Mouse (Mus musculus) heart, adult 10 weeks (tissue): ENCODE data around the gene 1700018F24Rik. TPM values are rescaled to one million over a fixed set of nuclear protein-coding genes. Genes with fewer than 3 reads are reported as not detected.

Experiments used
- polyA plus RNA-seq: library from polyadenylated mRNA; stranded (reverse); fragments of 350-450 nt; fragmentation: Illumina TruSeq; extraction: RNeasy Lipid Tissue Mini Kit (QIAGEN cat#74804); gene quantifications from one replicate; pipeline ENCODE4 v1.2.3, GENCODE M21; 2014; ENCODE audit warnings: low read depth, low replicate concordance

1700018F24Rik gene
- not detected for polyA plus RNA-seq

DNA sequence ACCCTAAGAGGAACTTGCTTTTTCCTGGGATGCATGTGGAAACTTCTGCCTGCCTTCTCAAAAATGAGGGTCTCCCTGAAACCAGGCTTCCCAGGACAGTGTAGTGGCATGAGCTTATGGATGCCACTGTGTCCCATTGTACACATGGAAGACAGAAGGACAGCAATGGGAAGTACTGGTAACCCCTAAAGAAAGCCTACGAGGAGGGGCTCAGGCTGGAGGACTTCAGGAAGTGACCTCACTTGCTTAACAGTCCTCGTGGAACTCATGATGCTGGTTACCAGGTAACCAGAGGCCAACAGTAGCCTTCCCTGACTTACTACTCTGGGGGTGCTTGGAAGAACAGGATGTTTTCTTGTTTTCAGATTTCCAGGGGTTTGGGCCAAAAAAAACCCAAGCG lies at the start of gene 1700018F24Rik:
TSS of gene 1700018F24Rik (plus strand) at position 301 of the 400 bp plus-strand sequence.

DNA sequence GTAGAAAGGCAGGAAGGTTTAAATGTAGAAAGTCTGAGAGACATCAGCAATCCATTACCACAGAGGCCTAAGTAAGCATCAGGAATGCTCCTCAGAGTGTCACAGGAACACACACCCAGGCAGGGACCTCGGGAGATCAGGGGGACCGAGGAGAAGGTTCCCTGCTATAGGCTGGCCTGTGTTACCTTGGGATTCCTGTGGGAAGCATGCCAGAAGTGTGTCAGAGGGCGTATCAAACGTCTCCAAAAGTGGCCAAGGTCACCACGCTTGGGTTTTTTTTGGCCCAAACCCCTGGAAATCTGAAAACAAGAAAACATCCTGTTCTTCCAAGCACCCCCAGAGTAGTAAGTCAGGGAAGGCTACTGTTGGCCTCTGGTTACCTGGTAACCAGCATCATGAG lies 10.4 kb upstream of the 1700018F24Rik start, which contains the start of gene Gm4871:
TSS of gene Gm4871 (minus strand) at position 364 of the 400 bp plus-strand sequence.

DNA sequence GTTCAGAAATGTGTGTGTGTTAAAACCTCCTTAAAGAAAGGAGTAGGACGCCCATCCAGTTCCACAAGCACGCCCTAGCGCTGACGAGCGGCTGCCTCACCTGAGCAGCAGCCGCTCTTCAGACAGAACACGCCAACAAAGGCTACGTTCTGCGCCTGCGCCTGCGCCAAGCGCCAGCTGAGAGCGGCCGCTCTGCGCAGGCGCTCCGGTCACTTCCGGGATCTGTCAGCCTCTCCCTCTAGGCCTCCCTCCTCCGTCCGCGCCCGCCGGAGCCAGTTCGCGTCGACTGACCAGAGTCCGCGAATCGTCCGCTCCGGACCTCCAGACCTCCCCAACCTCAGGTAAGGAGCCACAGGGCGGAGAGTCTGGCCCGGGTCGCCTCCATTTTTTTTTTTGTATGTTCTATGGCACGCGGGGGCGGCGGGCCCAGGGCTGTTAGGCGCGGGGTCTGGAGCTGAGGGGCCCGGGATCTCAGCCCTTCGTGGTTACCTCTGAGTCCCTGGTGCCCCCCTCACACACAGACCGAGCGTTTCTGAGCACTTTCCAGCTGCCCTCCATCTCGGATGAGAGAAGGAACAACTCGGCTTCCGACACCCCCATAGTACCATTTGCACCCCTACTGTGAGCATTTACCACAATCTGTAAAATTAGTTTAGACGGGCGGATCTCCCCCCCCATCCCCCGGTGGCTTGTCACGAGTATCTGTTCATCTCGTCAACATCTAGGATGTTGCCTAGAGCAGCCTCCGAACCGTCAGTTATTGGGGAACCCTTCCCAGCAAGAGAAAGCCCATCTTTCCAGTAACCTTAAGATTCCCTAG lies 41.1 kb downstream of the 1700018F24Rik start, which contains the start of the genes Arpc1a and Kpna7:
TSS of gene Arpc1a (plus strand) at position 199 of the 820 bp plus-strand sequence.
TSS of gene Kpna7 (minus strand) at position 399 of the 820 bp plus-strand sequence.

Other genes with a start within 250 kb of the 1700018F24Rik start
- gene Smurf1, start 77.1 kb upstream of the 1700018F24Rik start, polyA plus RNA-seq: 22.4 TPM
- not detected for gene Gm4871, start 10.2 kb upstream of the 1700018F24Rik start, polyA plus RNA-seq
- 64.2 TPM for gene Arpc1a, start 40.8 kb downstream of the 1700018F24Rik start, polyA plus RNA-seq
- gene Kpna7, start 41.0 kb downstream of the 1700018F24Rik start, polyA plus RNA-seq: not detected
- 77.3 TPM for gene Arpc1b, start 71.2 kb downstream of the 1700018F24Rik start, polyA plus RNA-seq
- 67.3 TPM for gene Pdap1, start 97.2 kb downstream of the 1700018F24Rik start, polyA plus RNA-seq
- gene Bud31, start 97.4 kb downstream of the 1700018F24Rik start, polyA plus RNA-seq: 78.3 TPM
- 17.6 TPM for gene Ptcd1, start 124.1 kb downstream of the 1700018F24Rik start, polyA plus RNA-seq
- 11.3 TPM for gene Cpsf4, start 124.2 kb downstream of the 1700018F24Rik start, polyA plus RNA-seq
- 1,357 TPM for gene Atp5j2, start 149.1 kb downstream of the 1700018F24Rik start, polyA plus RNA-seq
- gene Zkscan14, start 158.9 kb downstream of the 1700018F24Rik start, polyA plus RNA-seq: 6.5 TPM
- 9.9 TPM for gene Zkscan5, start 161.6 kb downstream of the 1700018F24Rik start, polyA plus RNA-seq
- 34.8 TPM for gene Zfp655, start 188.7 kb downstream of the 1700018F24Rik start, polyA plus RNA-seq
- gene Zscan25, start 237.5 kb downstream of the 1700018F24Rik start, polyA plus RNA-seq: 6.9 TPM